Mouse (Mus musculus) intestine, embryonic 14.5 days (tissue): ENCODE data around the gene Mrpl1. TPM values are rescaled to one million over a fixed set of nuclear protein-coding genes. Genes with fewer than 3 reads are reported as not detected.
A peak's percentile ranks its signal among the peaks of the same experiment; 100 is the strongest.

Source experiments
- ATAC-seq: fragments of 200-750 bp; cut with Nextera tagmentation; replicated peaks from 2 replicates; pipeline ENCODE4 v1.8.0; 2017; ENCODE audit warnings: low read depth, moderate number of reproducible peaks, moderate TSS enrichment, moderate library complexity; ENCODE audit not compliant: low FRiP score, low TSS enrichment
- DNase-seq: peaks from one replicate; pipeline ENCODE4 v3.0.0-alpha.2; 2018; ENCODE audit warnings: low spot score
- H3K27ac ChIP-seq: fragments of 300-500 bp; sonication (generic); 2 replicates; pipeline ENCODE4 v1.5.1; 2014; ENCODE audit warnings: low read depth, mild to moderate bottlenecking, control low read depth
- H3K27me3 ChIP-seq: fragments of 300-500 bp; sonication (generic); replicated peaks from 2 replicates; pipeline ENCODE4 v1.6.1; 2014; ENCODE audit warnings: low read length, control low read depth; ENCODE audit not compliant: control insufficient read depth, insufficient read depth
- H3K36me3 ChIP-seq: fragments of 300-500 bp; sonication (generic); 2 replicates; pipeline ENCODE4 v1.6.1; 2014; ENCODE audit warnings: low read length, control low read depth; ENCODE audit not compliant: control insufficient read depth, insufficient read depth
- H3K4me1 ChIP-seq: fragments of 300-500 bp; sonication (generic); replicated peaks from 2 replicates; pipeline ENCODE4 v1.6.1; 2014; ENCODE audit warnings: low read length, control low read depth, mixed read lengths; ENCODE audit not compliant: control insufficient read depth, insufficient read depth
- H3K4me2 ChIP-seq: fragments of 300-500 bp; sonication (generic); 2 replicates; pipeline ENCODE4 v1.6.1; 2014; ENCODE audit warnings: low read length
- H3K4me3 ChIP-seq: fragments of 300-500 bp; sonication (generic); 2 replicates; pipeline ENCODE4 v1.5.1; 2014; ENCODE audit warnings: low read depth, low read length, control low read depth, mixed read lengths
- H3K9ac ChIP-seq: fragments of 300-500 bp; sonication (generic); 2 replicates; pipeline ENCODE4 v1.6.1; 2014; ENCODE audit warnings: mild to moderate bottlenecking, low read length
- H3K9me3 ChIP-seq: fragments of 300-500 bp; sonication (generic); 2 replicates; pipeline ENCODE4 v1.6.1; 2016; ENCODE audit warnings: low read length, control low read depth; ENCODE audit not compliant: control insufficient read depth
- WGBS: fragments of 180-500 bp; shearing (Covaris S2); extraction: QIAGEN DNeasy Blood & Tissue Kit; methylation state at CpG from one replicate; pipeline ENCODE4 v1.1.7; 2014; 5-methylcytosine and 5-hydroxymethylcytosine counted together
- polyA plus RNA-seq: library from polyadenylated mRNA; unstranded; fragments of >200 nt; fragmentation: Nextera tagmentation; extraction: Ambion mirVana; gene quantifications from 2 replicates; pipeline ENCODE4 v1.2.1, GENCODE M21; 2014

The Mrpl1 gene
- 23.6 and 26.0 TPM in 2 replicates for polyA plus RNA-seq

GRCm38 (mm10) chr5:96209459-96209858 is at the start of gene Mrpl1:
Gene Mrpl1 (plus strand): TSS chr5:96209493.
- H3K27ac ChIP-seq = peak within 1 kb of the TSS; percentile 76
- peaks cover 8% of the 10 kb centered on the region for H3K36me3 ChIP-seq
- no peaks in the 10 kb centered on the region for H3K9me3 ChIP-seq
- DNase-seq = peak; percentile 75
- no peaks in the 10 kb centered on the region for H3K27me3 ChIP-seq
- H3K9ac ChIP-seq = peak within 1 kb of the TSS; percentile 78
- peak; percentile 82 for ATAC-seq
- H3K4me1 ChIP-seq = peaks cover 9% of the 10 kb centered on the region; the same call in 1 of the 2 replicates
- H3K4me2 ChIP-seq = peak within 1 kb of the TSS; percentile 80
- under 1% methylated on average over 17 of the region's 17 CpGs for WGBS
- H3K4me3 ChIP-seq = peak within 1 kb of the TSS; percentile 99

- Histone ChIP-seq H3K4me1 (peaks cover 13% of the 10 kb centered on the region), H3K9me3 (no peaks in the 10 kb centered on the region), H3K27ac (peak overlapping the region; percentile 99), H3K4me2 (peak overlapping the region; percentile 85), H3K9ac (peak overlapping the region; percentile 97), H3K4me3 (peak overlapping the region; percentile 89), H3K27me3 (no peaks in the 10 kb centered on the region), H3K36me3 (no peaks in the 10 kb centered on the region)
- WGBS = under 1% methylated on average over 37 of the region's 50 CpGs
- ATAC-seq = no peak; the same call in 1 of the 2 replicates
- DNase-seq = peak; percentile 75
These were observed 48.6 kb upstream of the Mrpl1 start for GRCm38 (mm10) chr5:96160467-96161262.

GRCm38 (mm10) chr5:96161263-96161577 is 48.1 kb upstream of the Mrpl1 start:
- WGBS = under 1% methylated on average over 26 of the region's 45 CpGs
- H3K4me1 ChIP-seq = peaks cover 13% of the 10 kb centered on the region
- peak overlapping the region; percentile 85 for H3K4me2 ChIP-seq
- peak overlapping the region; percentile 97 for H3K9ac ChIP-seq
- peak overlapping the region; percentile 99 for H3K27ac ChIP-seq
- H3K9me3 ChIP-seq = no peaks in the 10 kb centered on the region
- H3K4me3 ChIP-seq = peak overlapping the region; percentile 89
- no peaks in the 10 kb centered on the region for H3K36me3 ChIP-seq
- no peaks in the 10 kb centered on the region for H3K27me3 ChIP-seq
- ATAC-seq (peak; percentile 5; the same call in 1 of the 2 replicates), DNase-seq (no peak)

- H3K27ac ChIP-seq = peak overlapping the region; percentile 99
- peaks cover 3% of the 10 kb centered on the region; the same call in 1 of the 2 replicates for H3K9me3 ChIP-seq
- H3K9ac ChIP-seq = peak overlapping the region; percentile 97
- H3K4me2 ChIP-seq = peak overlapping the region; percentile 85
- H3K27me3 ChIP-seq = no peaks in the 10 kb centered on the region
- under 1% methylated on average over 82 of the region's 114 CpGs for WGBS
- peaks cover 13% of the 10 kb centered on the region for H3K4me1 ChIP-seq
- DNase-seq = peak; percentile 88
- no peaks in the 10 kb centered on the region for H3K36me3 ChIP-seq
- peak; percentile 34 for ATAC-seq
- H3K4me3 ChIP-seq = peak overlapping the region; percentile 89
These were observed 47.5 kb upstream of the Mrpl1 start for GRCm38 (mm10) chr5:96161578-96162398.

- peaks cover 13% of the 10 kb centered on the region for H3K4me1 ChIP-seq
- ATAC-seq (peak; percentile 93), DNase-seq (peak; percentile 90)
- H3K4me3 ChIP-seq = peak overlapping the region; percentile 89
- WGBS = under 1% methylated on average over 56 of the region's 56 CpGs
- H3K4me2 ChIP-seq = peak overlapping the region; percentile 85
- H3K9me3 ChIP-seq = peaks cover 5% of the 10 kb centered on the region; the same call in 1 of the 2 replicates
- H3K27ac ChIP-seq = peak overlapping the region; percentile 99
- no peaks in the 10 kb centered on the region for H3K27me3 ChIP-seq
- H3K9ac ChIP-seq = peak overlapping the region; percentile 97
- H3K36me3 ChIP-seq = no peaks in the 10 kb centered on the region
These were observed 46.6 kb upstream of the Mrpl1 start for GRCm38 (mm10) chr5:96162399-96163331.

GRCm38 (mm10) chr5:96163396-96164020 is 45.8 kb upstream of the Mrpl1 start:
- Histone ChIP-seq H3K9me3 (peaks cover 5% of the 10 kb centered on the region; the same call in 1 of the 2 replicates), H3K4me3 (peak overlapping the region; percentile 89), H3K4me1 (peaks cover 13% of the 10 kb centered on the region), H3K27ac (peak overlapping the region; percentile 99), H3K27me3 (no peaks in the 10 kb centered on the region), H3K9ac (peak overlapping the region; percentile 97), H3K36me3 (no peaks in the 10 kb centered on the region), H3K4me2 (peak overlapping the region; percentile 85)
- ATAC-seq (no peak), DNase-seq (no peak)
- 0% methylated on average over 1 of the region's 1 CpGs for WGBS

- ATAC-seq = no peak
- DNase-seq = peak; percentile 63
- peaks cover 5% of the 10 kb centered on the region; the same call in 1 of the 2 replicates for H3K9me3 ChIP-seq
- H3K36me3 ChIP-seq = no peaks in the 10 kb centered on the region
- peak within 1 kb of the TSS; percentile 99 for H3K27ac ChIP-seq
- H3K27me3 ChIP-seq = no peaks in the 10 kb centered on the region
- peak within 1 kb of the TSS; percentile 97 for H3K9ac ChIP-seq
- peak within 1 kb of the TSS; percentile 85 for H3K4me2 ChIP-seq
- 22% methylated on average over 5 of the region's 5 CpGs for WGBS
- H3K4me1 ChIP-seq = peaks cover 13% of the 10 kb centered on the region
- peak within 1 kb of the TSS; percentile 89 for H3K4me3 ChIP-seq
These were observed 45.3 kb upstream of the Mrpl1 start, which contains the start of gene Cnot6l for GRCm38 (mm10) chr5:96164021-96164411. Gene Cnot6l (minus strand): TSS chr5:96164171.
